Mouse (Mus musculus) B cell, adult (primary cell): Measurements from ENCODE around the gene Gm10309. TPM values are rescaled to one million over a fixed set of nuclear protein-coding genes. Genes with fewer than 3 reads are reported as not detected.

ENCODE experiments used
- total RNA-seq: library from RNA; stranded (reverse); gene quantifications from 4 replicates; pipeline ENCODE4 v1.2.4, GENCODE M21; 2023; ENCODE audit not compliant: inconsistent age

Gene Gm10309
- total RNA-seq, result not detected in 4 replicates

DNA sequence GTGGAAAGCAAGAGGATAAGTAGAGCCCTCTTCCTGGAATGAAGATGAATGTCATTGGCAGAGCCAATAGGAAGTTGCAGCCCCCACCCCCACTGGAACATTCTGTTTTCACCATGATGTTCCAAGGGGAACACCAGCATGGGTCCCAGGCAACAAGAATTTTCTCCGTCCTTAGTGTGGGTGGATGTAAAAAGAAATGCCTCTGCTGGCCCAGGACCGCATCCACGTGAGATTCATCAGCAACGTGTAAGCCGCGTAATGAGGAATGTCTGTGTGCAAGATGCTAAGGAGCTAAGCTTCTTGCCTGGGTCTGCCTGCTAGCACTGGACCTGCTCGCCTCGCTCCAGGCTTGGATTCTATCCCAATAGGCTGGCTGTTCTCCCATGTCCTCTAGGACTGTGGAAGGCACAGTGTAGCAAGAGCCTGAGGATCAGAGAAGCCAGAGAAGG, at the start of gene Gm10309:
Gene Gm10309 (minus strand): TSS at position 50 of the 449 bp plus-strand sequence.

Other genes with a start within 250 kb of the Gm10309 start
- gene Epas1, start 248.5 kb upstream of the Gm10309 start, total RNA-seq, result 0.10 to 0.67 TPM (median 0.44 TPM) in 4 replicates